Mouse (Mus musculus): ENCODE results near the gene Dmrtc1c2. TPM values are rescaled to one million over a fixed set of nuclear protein-coding genes. Genes with fewer than 3 reads are reported as not detected.

Dmrtc1c2 gene
- polyA plus RNA-seq (2015; fragmentation: Illumina TruSeq; extraction: RNeasy Lipid Tissue Mini Kit (QIAGEN cat#74804); ENCODE audit: insufficient read depth, low read depth, low replicate concordance), result not detected

GRCm38 (mm10) chrX:102854516-102854915 lies at the start of gene Dmrtc1c2:
Gene Dmrtc1c2 (minus strand): TSS chrX:102854616.

GRCm38 (mm10) chrX:102867871-102868270 lies 13.5 kb upstream of the Dmrtc1c2 start, which contains the start of gene 1700031F05Rik:
Gene 1700031F05Rik (minus strand): TSS chrX:102867971.

GRCm38 (mm10) chrX:102802663-102803062 lies 51.8 kb downstream of the Dmrtc1c2 start, which contains the start of gene Dmrtc1c1:
Gene Dmrtc1c1 (plus strand): TSS chrX:102802963.

Other genes with a start within 250 kb of the Dmrtc1c2 start
- 3.0 TPM for gene Phka1, start 210.4 kb downstream of the Dmrtc1c2 start, polyA plus RNA-seq (2015; fragmentation: Illumina TruSeq; extraction: RNeasy Lipid Tissue Mini Kit (QIAGEN cat#74804); ENCODE audit: insufficient read depth, low read depth, low replicate concordance)
- not detected for gene Gm3880, start 167.6 kb downstream of the Dmrtc1c2 start, polyA plus RNA-seq (2015; fragmentation: Illumina TruSeq; extraction: RNeasy Lipid Tissue Mini Kit (QIAGEN cat#74804); ENCODE audit: insufficient read depth, low read depth, low replicate concordance)
- not detected for gene Gm9112, start 147.0 kb downstream of the Dmrtc1c2 start, polyA plus RNA-seq (2015; fragmentation: Illumina TruSeq; extraction: RNeasy Lipid Tissue Mini Kit (QIAGEN cat#74804); ENCODE audit: insufficient read depth, low read depth, low replicate concordance)
- gene Dmrtc1b, start 146.8 kb downstream of the Dmrtc1c2 start, polyA plus RNA-seq (2015; fragmentation: Illumina TruSeq; extraction: RNeasy Lipid Tissue Mini Kit (QIAGEN cat#74804); ENCODE audit: insufficient read depth, low read depth, low replicate concordance), result not detected
- not detected for gene Dmrtc1c1, start 51.7 kb downstream of the Dmrtc1c2 start, polyA plus RNA-seq (2015; fragmentation: Illumina TruSeq; extraction: RNeasy Lipid Tissue Mini Kit (QIAGEN cat#74804); ENCODE audit: insufficient read depth, low read depth, low replicate concordance)
- gene 1700031F05Rik, start 13.4 kb upstream of the Dmrtc1c2 start, polyA plus RNA-seq (2015; fragmentation: Illumina TruSeq; extraction: RNeasy Lipid Tissue Mini Kit (QIAGEN cat#74804); ENCODE audit: insufficient read depth, low read depth, low replicate concordance), result not detected
- not detected for gene Dmrtc1a, start 54.1 kb upstream of the Dmrtc1c2 start, polyA plus RNA-seq (2015; fragmentation: Illumina TruSeq; extraction: RNeasy Lipid Tissue Mini Kit (QIAGEN cat#74804); ENCODE audit: insufficient read depth, low read depth, low replicate concordance)
- not detected for gene 1700011M02Rik, start 54.3 kb upstream of the Dmrtc1c2 start, polyA plus RNA-seq (2015; fragmentation: Illumina TruSeq; extraction: RNeasy Lipid Tissue Mini Kit (QIAGEN cat#74804); ENCODE audit: insufficient read depth, low read depth, low replicate concordance)
- gene 1700018G05Rik, start 73.8 kb upstream of the Dmrtc1c2 start, polyA plus RNA-seq (2015; fragmentation: Illumina TruSeq; extraction: RNeasy Lipid Tissue Mini Kit (QIAGEN cat#74804); ENCODE audit: insufficient read depth, low read depth, low replicate concordance), result not detected

All from pancreas, adult 10 weeks (tissue).